Mouse (Mus musculus) liver, embryonic 12.5 days (tissue): ENCODE results near the gene 1700001C19Rik. TPM values are rescaled to one million over a fixed set of nuclear protein-coding genes. Genes with fewer than 3 reads are reported as not detected.
A peak's percentile ranks its signal among the peaks of the same experiment; 100 is the strongest.

ENCODE experiments used
- ATAC-seq: fragments of 200-750 bp; cut with Nextera tagmentation; 2 replicates; pipeline ENCODE4 v1.8.0; 2017; ENCODE audit warnings: moderate number of reproducible peaks, mild to moderate bottlenecking, moderate library complexity
- H3K27ac ChIP-seq: fragments of 300-500 bp; sonication (generic); 2 replicates; pipeline ENCODE4 v1.5.1; 2016; ENCODE audit warnings: mild to moderate bottlenecking
- H3K27me3 ChIP-seq: fragments of 300-500 bp; sonication (generic); replicated peaks from 2 replicates; pipeline ENCODE4 v1.6.1; 2016; ENCODE audit warnings: mild to moderate bottlenecking, moderate library complexity
- H3K36me3 ChIP-seq: fragments of 300-500 bp; sonication (generic); 2 replicates; pipeline ENCODE4 v1.6.1; 2016; ENCODE audit warnings: mild to moderate bottlenecking, moderate library complexity
- H3K4me1 ChIP-seq: fragments of 300-500 bp; sonication (generic); 2 replicates; pipeline ENCODE4 v1.6.1; 2016
- H3K4me2 ChIP-seq: fragments of 300-500 bp; sonication (generic); 2 replicates; pipeline ENCODE4 v1.6.1; 2016; ENCODE audit warnings: mild to moderate bottlenecking, moderate library complexity
- H3K4me3 ChIP-seq: fragments of 300-500 bp; sonication (generic); 2 replicates; pipeline ENCODE4 v1.5.1; 2016; ENCODE audit warnings: mild to moderate bottlenecking, moderate library complexity
- H3K9ac ChIP-seq: fragments of 300-500 bp; sonication (generic); 2 replicates; pipeline ENCODE4 v1.6.1; 2016; ENCODE audit warnings: mild to moderate bottlenecking, moderate library complexity
- H3K9me3 ChIP-seq: fragments of 300-500 bp; sonication (generic); replicated peaks from 2 replicates; pipeline ENCODE4 v1.6.1; 2016; ENCODE audit warnings: mild to moderate bottlenecking, moderate library complexity
- WGBS: fragments of 180-500 bp; shearing (Covaris S2); methylation state at CpG from one replicate; pipeline ENCODE4 v1.1.7; 2016; ENCODE audit not compliant: insufficient replicate concordance; 5-methylcytosine and 5-hydroxymethylcytosine counted together
- polyA plus RNA-seq: library from polyadenylated mRNA; unstranded; fragments of >200 nt; fragmentation: Nextera tagmentation; extraction: Ambion mirVana; gene quantifications from 2 replicates; pipeline ENCODE4 v1.2.1, GENCODE M21; 2016

The 1700001C19Rik gene
- polyA plus RNA-seq, 1 experiment from 2014 or later: 0.66 TPM

- H3K27ac ChIP-seq: no peak overlapping the region
Measured at GRCm38 (mm10) chr17:47470686-47471085, 33.5 kb upstream of the 1700001C19Rik start.

GRCm38 (mm10) chr17:47470121-47470520 is 32.9 kb upstream of the 1700001C19Rik start:
- Histone ChIP-seq H3K4me2 (no peak overlapping the region), H3K9me3 (no peaks in the 10 kb centered on the region), H3K4me1 (peaks cover 21% of the 10 kb centered on the region), H3K4me3 (no peak overlapping the region), H3K9ac (no peak overlapping the region), H3K27me3 (peaks cover 72% of the 10 kb centered on the region), H3K36me3 (no peaks in the 10 kb centered on the region), H3K27ac (no peak overlapping the region)
- WGBS: 81% methylated on average over 4 of the region's 4 CpGs
- no peak for ATAC-seq

More at GRCm38 (mm10) chr17:47470686-47471085, 33.5 kb upstream of the 1700001C19Rik start:
- no peak overlapping the region for H3K4me3 ChIP-seq
- no peaks in the 10 kb centered on the region for H3K36me3 ChIP-seq
- no peak for ATAC-seq
- peaks cover 68% of the 10 kb centered on the region for H3K27me3 ChIP-seq
- no peak overlapping the region for H3K9ac ChIP-seq
- no peak overlapping the region for H3K4me2 ChIP-seq
- whole genome bisulfite sequencing: 73% methylated on average over 5 of the region's 5 CpGs
- no peaks in the 10 kb centered on the region for H3K9me3 ChIP-seq
- H3K4me1 ChIP-seq: peaks cover 19% of the 10 kb centered on the region

GRCm38 (mm10) chr17:47469642-47470041 is 32.5 kb upstream of the 1700001C19Rik start:
- Histone ChIP-seq H3K27me3 (peaks cover 77% of the 10 kb centered on the region), H3K36me3 (no peaks in the 10 kb centered on the region), H3K9ac (no peak overlapping the region), H3K4me2 (no peak overlapping the region), H3K27ac (no peak overlapping the region), H3K4me3 (no peak overlapping the region), H3K9me3 (no peaks in the 10 kb centered on the region), H3K4me1 (peaks cover 21% of the 10 kb centered on the region)
- no peak for ATAC-seq
- 63% methylated on average over 4 of the region's 4 CpGs for WGBS

GRCm38 (mm10) chr17:47468466-47468865 is 31.3 kb upstream of the 1700001C19Rik start:
- Histone ChIP-seq H3K9me3 (no peaks in the 10 kb centered on the region), H3K4me2 (peak overlapping the region; percentile 58), H3K9ac (no peak overlapping the region), H3K4me3 (peak overlapping the region; percentile 30), H3K27ac (no peak overlapping the region), H3K27me3 (peaks cover 85% of the 10 kb centered on the region), H3K36me3 (no peaks in the 10 kb centered on the region), H3K4me1 (peaks cover 25% of the 10 kb centered on the region)
- 15% methylated on average over 34 of the region's 34 CpGs for WGBS
- ATAC-seq: no peak

GRCm38 (mm10) chr17:47468063-47468462 is 30.9 kb upstream of the 1700001C19Rik start:
- Histone ChIP-seq H3K4me2 (peak overlapping the region; percentile 58), H3K9ac (no peak overlapping the region), H3K27ac (no peak overlapping the region), H3K36me3 (no peaks in the 10 kb centered on the region), H3K4me1 (peaks cover 21% of the 10 kb centered on the region), H3K4me3 (peak overlapping the region; percentile 30), H3K9me3 (no peaks in the 10 kb centered on the region), H3K27me3 (peaks cover 82% of the 10 kb centered on the region)
- WGBS: 30% methylated on average over 14 of the region's 14 CpGs
- ATAC-seq: no peak

- H3K4me1 ChIP-seq: peaks cover 25% of the 10 kb centered on the region
- peak overlapping the region; percentile 58 for H3K4me2 ChIP-seq
- H3K4me3 ChIP-seq: no peak overlapping the region
- no peak overlapping the region for H3K27ac ChIP-seq
- no peak overlapping the region for H3K9ac ChIP-seq
- H3K36me3 ChIP-seq: no peaks in the 10 kb centered on the region
- no peak for ATAC-seq
- 59% methylated on average over 11 of the region's 11 CpGs for WGBS
- no peaks in the 10 kb centered on the region for H3K9me3 ChIP-seq
- H3K27me3 ChIP-seq: peaks cover 78% of the 10 kb centered on the region
Measured at GRCm38 (mm10) chr17:47467659-47468058, 30.5 kb upstream of the 1700001C19Rik start.

GRCm38 (mm10) chr17:47466284-47466683 is 29.1 kb upstream of the 1700001C19Rik start:
- ATAC-seq: no peak
- no peak overlapping the region for H3K27ac ChIP-seq
- H3K9ac ChIP-seq: no peak overlapping the region
- no peaks in the 10 kb centered on the region for H3K9me3 ChIP-seq
- H3K36me3 ChIP-seq: no peaks in the 10 kb centered on the region
- no peak overlapping the region for H3K4me2 ChIP-seq
- H3K27me3 ChIP-seq: peaks cover 75% of the 10 kb centered on the region
- peaks cover 39% of the 10 kb centered on the region for H3K4me1 ChIP-seq
- WGBS: 41% methylated on average over 9 of the region's 9 CpGs
- H3K4me3 ChIP-seq: no peak overlapping the region

- peaks cover 39% of the 10 kb centered on the region for H3K4me1 ChIP-seq
- ATAC-seq: no peak
- H3K9ac ChIP-seq: no peak overlapping the region
- 50% methylated on average over 11 of the region's 11 CpGs for WGBS
- no peaks in the 10 kb centered on the region for H3K9me3 ChIP-seq
- no peak overlapping the region for H3K4me3 ChIP-seq
- peaks cover 64% of the 10 kb centered on the region for H3K27me3 ChIP-seq
- no peak overlapping the region for H3K4me2 ChIP-seq
- no peak overlapping the region for H3K27ac ChIP-seq
- no peaks in the 10 kb centered on the region for H3K36me3 ChIP-seq
Measured at GRCm38 (mm10) chr17:47465016-47465415, 27.8 kb upstream of the 1700001C19Rik start.

GRCm38 (mm10) chr17:47464248-47464965 is 27.2 kb upstream of the 1700001C19Rik start:
- no peaks in the 10 kb centered on the region for H3K36me3 ChIP-seq
- H3K27ac ChIP-seq: peak overlapping the region; percentile 41; the same call in 1 of the 2 replicates
- H3K4me1 ChIP-seq: peaks cover 43% of the 10 kb centered on the region
- ATAC-seq: 0 out of 2 replicates have a peak, but pooled peaks have one; percentile 27
- H3K9me3 ChIP-seq: no peaks in the 10 kb centered on the region
- H3K4me2 ChIP-seq: no peak overlapping the region
- 58% methylated on average over 12 of the region's 12 CpGs for WGBS
- H3K9ac ChIP-seq: no peak overlapping the region
- no peak overlapping the region for H3K4me3 ChIP-seq
- peaks cover 63% of the 10 kb centered on the region for H3K27me3 ChIP-seq

- no peaks in the 10 kb centered on the region for H3K9me3 ChIP-seq
- peaks cover 42% of the 10 kb centered on the region for H3K4me1 ChIP-seq
- 42% methylated on average over 9 of the region's 9 CpGs for WGBS
- H3K27ac ChIP-seq: peak overlapping the region; percentile 39; the same call in 1 of the 2 replicates
- no peak overlapping the region for H3K9ac ChIP-seq
- no peaks in the 10 kb centered on the region for H3K36me3 ChIP-seq
- H3K27me3 ChIP-seq: peaks cover 48% of the 10 kb centered on the region
- no peak overlapping the region for H3K4me3 ChIP-seq
- ATAC-seq: peak; percentile 34; the same call in 1 of the 2 replicates
- H3K4me2 ChIP-seq: no peak overlapping the region
Measured at GRCm38 (mm10) chr17:47462728-47463388, 25.7 kb upstream of the 1700001C19Rik start.

GRCm38 (mm10) chr17:47462209-47462608 is 25.0 kb upstream of the 1700001C19Rik start:
- Histone ChIP-seq H3K9me3 (no peaks in the 10 kb centered on the region), H3K4me3 (no peak overlapping the region), H3K4me1 (peaks cover 42% of the 10 kb centered on the region), H3K27me3 (peaks cover 41% of the 10 kb centered on the region), H3K9ac (no peak overlapping the region), H3K4me2 (no peak overlapping the region), H3K36me3 (no peaks in the 10 kb centered on the region), H3K27ac (no peak overlapping the region; the same call in 1 of the 2 replicates)
- ATAC-seq: no peak
- WGBS: 73% methylated on average over 7 of the region's 7 CpGs

GRCm38 (mm10) chr17:47461688-47462087 is 24.5 kb upstream of the 1700001C19Rik start:
- no peak for ATAC-seq
- Histone ChIP-seq H3K9ac (no peak overlapping the region), H3K4me1 (peaks cover 47% of the 10 kb centered on the region), H3K27me3 (peaks cover 36% of the 10 kb centered on the region), H3K4me3 (no peak overlapping the region), H3K4me2 (no peak overlapping the region), H3K36me3 (no peaks in the 10 kb centered on the region), H3K27ac (no peak overlapping the region), H3K9me3 (no peaks in the 10 kb centered on the region)
- WGBS: 36% methylated on average over 3 of the region's 3 CpGs
